Mouse (Mus musculus) layer of hippocampus, postnatal 14 days (tissue): ENCODE results near the gene Clptm1l. TPM values are rescaled to one million over a fixed set of nuclear protein-coding genes. Genes with fewer than 3 reads are reported as not detected.

ENCODE experiments used
- DNase-seq, 2 experiments: peaks; one replicate each; pipeline ENCODE4 v3.0.0; 2021 to 2022; ENCODE audit warnings: low spot score in 2 of 2, mixed read lengths in 1 of 2
- long read RNA-seq, 2 experiments: library from polyadenylated mRNA; stranded (forward); transcript quantifications; one replicate each; pipeline ENCODE4 v2.0.0; 2021
- total RNA-seq, 2 experiments: library from RNA; stranded (reverse); gene quantifications; 2 replicates each; pipeline ENCODE4 v1.2.3; 2021

The Clptm1l gene
- total RNA-seq: 100 to 1,000 TPM; 121 to 125 TPM
- long read RNA-seq, experiment 1, transcript Clptm1l-201 (17 exons, 2,340 nt): major isoform, 93 of 99 reads
- long read RNA-seq, experiment 1, partial matches to known transcripts: 5 of 99 reads
- long read RNA-seq, experiment 1, other reads (novel, unspliced or antisense): 1 of 99 reads
- long read RNA-seq, experiment 2, transcript Clptm1l-201 (17 exons, 2,340 nt): major isoform, 96 of 124 reads
- long read RNA-seq, experiment 2, partial matches to known transcripts: 17 of 124 reads
- long read RNA-seq, experiment 2, other reads (novel, unspliced or antisense): 11 of 124 reads

- peak; percentile 95 to 98 for DNase-seq
Observed at GRCm38 (mm10) chr13:73603522-73604155, at the start of gene Clptm1l. Gene Clptm1l, plus strand, starts transcription at chr13:73604006.

DNA sequence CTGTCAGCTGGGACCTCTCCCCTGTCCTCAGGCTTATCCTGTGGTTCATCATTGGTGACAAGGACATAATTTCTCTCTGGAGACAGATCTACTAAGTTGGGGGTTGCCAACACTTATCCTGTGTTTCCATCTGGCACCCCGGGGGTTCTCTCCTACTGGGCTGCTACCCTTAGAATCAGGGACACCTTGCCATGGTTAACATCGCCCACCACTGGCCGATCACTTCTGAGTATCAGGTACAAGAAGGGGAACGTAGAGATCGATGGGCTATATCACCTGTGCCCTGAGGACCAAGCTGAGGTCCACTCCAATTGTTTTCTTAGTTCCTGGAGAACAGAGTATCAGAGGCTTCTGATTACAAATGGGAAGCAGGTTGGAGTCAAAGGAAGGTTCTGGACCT lies 39.6 kb upstream of the Clptm1l start:
- DNase-seq: no peak

- DNase-seq: no peak
Observed at GRCm38 (mm10) chr13:73575051-73575450, 28.8 kb upstream of the Clptm1l start.

DNA sequence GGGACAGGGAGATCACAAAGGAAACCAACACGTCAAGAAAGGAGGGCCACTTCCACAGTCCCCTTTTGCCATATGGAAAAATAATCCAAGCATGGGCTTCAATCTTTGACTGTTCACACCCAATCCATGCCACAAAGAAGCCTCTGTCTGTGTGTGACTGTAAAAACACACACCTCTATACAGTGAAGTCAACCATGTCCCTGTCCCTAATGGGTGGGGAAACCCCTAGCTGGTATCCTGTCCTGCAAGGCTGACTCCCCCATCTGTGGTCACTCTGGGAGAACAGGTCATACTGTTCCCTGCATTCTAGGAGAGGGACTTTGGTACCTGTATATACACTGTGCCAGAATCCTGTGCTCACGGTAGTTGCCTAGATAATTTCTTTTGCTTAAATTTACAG lies 26.5 kb upstream of the Clptm1l start:
- no peak for DNase-seq

DNA sequence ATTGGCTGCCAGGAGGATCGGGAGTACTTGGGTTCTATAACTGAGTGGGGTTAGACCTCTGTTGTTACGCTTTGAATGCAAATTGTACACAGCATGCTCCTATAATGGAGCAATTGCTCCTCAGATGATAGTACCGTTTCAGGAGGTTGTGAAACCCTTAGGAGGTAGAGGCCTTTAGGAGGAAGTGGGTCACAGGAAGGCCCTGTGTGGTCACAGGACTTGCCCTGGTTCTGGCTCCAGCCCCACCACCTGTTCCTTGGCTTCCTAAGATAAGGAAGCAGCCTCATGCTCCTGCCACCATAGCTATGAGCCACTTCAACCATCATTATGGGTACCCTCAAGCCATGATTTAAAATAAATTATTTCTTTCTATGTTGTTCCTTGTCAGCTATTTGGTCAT lies 12.3 kb upstream of the Clptm1l start:
- no peak for DNase-seq

- DNase-seq: no peak
Observed at GRCm38 (mm10) chr13:73592546-73592945, 11.3 kb upstream of the Clptm1l start.

DNA sequence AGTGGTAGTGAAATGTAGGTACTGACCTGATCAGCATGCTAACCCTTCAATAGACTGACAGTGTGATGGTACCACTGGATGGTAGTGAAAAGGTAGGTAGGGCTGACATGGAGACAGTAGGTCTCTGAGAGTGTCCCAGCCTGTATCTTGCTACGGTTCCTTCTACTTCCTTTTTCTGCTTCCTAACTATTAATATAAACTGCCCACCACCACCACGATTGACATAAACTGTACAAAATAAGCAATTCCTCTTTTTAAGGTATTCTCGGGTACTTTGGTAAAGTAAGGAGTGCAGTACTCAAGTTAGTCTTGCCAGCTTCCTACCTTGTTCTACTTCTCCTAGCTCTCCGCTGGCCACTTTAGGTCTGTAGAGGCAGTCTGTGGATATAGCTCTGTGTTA lies 7.5 kb upstream of the Clptm1l start:
- no peak for DNase-seq

- DNase-seq: no peak
Observed at GRCm38 (mm10) chr13:73600217-73600616, 3.6 kb upstream of the Clptm1l start.

- no peak for DNase-seq
Observed at GRCm38 (mm10) chr13:73603046-73603445, 760 bp upstream of the Clptm1l start.

DNA sequence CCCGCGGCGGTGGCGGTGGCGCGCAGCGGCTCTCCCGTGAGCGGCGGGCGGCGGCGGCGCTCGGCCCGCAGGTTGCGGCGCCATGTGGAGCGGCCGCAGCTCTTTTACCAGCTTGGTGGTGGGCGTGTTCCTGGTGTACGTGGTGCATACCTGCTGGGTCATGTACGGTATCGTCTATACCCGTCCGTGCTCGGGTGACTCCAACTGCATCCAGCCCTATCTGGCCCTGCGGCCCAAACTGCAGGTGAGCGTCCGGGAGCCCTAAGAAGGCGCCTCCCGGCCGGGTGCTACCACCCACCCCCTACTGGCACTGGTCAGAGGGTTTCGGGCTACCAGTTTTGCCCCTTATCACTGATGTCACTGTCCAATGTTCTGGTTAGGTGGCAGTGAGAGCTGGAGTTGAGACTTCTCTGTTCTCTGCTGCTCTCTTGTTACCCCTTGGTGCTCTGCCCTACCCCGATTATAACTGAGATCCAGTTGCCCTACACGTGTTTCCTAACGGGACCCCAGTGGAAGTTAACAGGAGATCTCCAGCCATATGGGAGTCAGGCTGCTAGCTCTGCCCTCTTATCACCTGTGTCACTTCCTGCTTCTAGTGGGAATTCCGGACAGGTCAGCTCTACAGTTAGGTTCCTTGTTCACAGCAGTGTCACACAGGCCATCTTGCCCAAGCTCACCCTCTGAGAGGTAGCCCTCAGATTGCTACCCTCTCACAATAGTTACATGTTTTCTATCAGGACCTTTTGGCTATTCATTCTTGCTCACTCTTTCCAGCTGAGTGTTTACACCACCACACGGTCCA lies 551 bp downstream of the Clptm1l start:
- no peak for DNase-seq

DNA sequence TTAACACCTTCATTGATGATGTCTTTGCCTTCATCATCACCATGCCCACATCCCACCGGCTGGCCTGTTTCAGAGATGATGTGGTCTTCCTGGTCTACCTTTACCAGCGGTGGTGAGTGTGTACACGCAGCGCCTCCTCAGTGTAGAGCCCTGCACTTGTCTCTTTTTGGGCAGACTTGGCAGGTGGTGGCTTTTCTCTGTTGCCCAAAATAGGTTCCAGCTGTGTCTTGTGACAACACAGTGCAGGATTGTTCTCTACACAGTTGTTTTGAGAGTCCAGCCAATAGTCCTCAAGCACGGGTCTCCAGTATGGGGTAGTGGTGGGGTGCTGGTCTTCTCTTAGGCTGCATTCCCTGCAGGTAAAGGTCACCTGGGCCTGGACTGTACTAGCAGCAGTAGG lies 14.6 kb downstream of the Clptm1l start:
- DNase-seq: no peak

DNA sequence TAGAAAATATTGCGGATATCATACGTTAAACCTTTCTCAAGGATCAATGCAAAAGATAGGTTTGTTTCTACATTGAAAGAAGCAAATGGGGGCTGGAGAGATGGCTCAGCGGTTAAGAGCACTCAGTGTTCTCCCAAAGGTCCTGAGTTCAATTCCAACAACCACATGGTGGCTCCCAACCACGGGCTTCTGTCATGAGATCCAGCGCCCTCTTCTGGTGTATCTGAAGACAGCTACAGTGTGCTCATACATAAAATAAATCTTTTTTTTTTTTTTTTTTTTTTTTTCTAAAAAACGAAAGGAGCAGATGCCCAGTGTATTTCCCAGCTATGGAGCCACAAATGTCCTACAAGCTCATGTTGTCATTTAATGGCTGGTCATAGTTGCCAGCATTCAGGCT lies 16.8 kb downstream of the Clptm1l start:
- no peak for DNase-seq

- DNase-seq: no peak
Observed at GRCm38 (mm10) chr13:73626410-73626744, 22.6 kb downstream of the Clptm1l start.

DNA sequence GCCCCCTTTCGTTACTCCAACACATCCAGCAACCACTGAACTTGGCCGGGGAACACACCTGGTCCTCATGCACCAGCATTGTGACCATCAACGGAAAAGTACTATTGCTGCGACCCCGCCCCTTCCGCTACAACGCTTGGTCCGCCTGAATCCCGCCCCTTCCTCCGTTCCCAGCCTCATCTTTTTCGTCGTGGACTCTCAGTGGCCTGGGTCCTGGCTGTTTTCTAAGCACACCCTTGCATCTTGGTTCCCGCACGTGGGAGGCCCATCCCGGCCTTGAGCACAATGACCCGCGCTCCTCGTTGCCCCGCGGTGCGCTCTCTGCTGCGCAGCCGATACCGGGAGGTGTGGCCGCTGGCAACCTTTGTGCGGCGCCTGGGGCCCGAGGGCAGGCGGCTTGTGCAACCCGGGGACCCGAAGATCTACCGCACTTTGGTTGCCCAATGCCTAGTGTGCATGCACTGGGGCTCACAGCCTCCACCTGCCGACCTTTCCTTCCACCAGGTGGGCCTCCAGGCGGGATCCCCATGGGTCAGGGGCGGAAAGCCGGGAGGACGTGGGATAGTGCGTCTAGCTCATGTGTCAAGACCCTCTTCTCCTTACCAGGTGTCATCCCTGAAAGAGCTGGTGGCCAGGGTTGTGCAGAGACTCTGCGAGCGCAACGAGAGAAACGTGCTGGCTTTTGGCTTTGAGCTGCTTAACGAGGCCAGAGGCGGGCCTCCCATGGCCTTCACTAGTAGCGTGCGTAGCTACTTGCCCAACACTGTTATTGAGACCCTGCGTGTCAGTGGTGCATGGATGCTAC lies 23.1 kb downstream of the Clptm1l start, which contains the start of gene Tert:
Gene Tert (plus strand): TSS at position 167 of the 805 bp plus-strand sequence.
- peak; percentile 32 to 40 for DNase-seq

DNA sequence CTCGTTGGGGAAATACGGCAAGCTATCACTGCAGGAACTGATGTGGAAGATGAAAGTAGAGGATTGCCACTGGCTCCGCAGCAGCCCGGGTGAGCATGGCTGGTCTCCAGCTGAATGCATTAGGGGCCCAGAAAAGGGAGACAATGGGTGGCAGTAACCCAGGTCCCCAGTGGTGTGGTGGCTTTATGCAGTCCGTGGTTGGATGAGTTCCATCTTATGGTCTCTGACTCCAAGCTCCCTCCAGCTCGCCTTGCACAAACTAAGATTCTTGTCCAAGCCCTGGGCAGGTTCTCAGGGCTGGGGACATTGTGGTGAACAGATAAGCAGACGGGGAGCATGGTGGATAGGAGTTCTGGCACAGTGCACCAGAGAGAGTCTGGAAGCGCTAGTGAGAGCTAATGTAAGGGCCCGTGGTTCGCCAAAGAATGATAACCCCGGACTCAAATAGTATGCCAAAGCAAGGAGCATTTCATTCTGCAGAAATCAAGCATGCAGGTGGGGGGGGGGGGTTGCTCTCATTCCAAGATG lies 24.8 kb downstream of the Clptm1l start:
- DNase-seq: no peak

GRCm38 (mm10) chr13:73631837-73632236 lies 28.0 kb downstream of the Clptm1l start:
- no peak for DNase-seq

DNA sequence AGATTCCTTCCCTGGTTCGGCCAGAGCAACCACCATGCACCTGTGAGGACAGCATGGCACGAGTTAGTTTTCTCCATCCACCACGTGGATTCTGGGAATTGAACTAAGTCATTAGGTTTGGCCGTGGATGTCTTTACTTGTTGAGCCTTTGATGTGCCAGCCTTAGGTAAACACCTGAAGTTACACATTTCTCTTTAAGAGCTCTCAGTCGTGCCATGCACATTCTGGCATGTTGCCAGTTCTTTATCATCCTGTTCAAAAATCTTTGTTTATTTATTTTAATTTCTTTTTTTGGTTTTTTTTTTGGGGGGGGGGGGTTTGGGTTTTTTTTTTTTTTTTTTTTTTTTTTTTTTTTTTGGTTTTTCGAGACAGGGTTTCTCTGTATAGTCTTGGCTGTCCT lies 34.0 kb downstream of the Clptm1l start:
- DNase-seq: no peak

- no peak for DNase-seq
Observed at GRCm38 (mm10) chr13:73641296-73641695, 37.5 kb downstream of the Clptm1l start.

- peak; percentile 32 to 52 for DNase-seq
Observed at GRCm38 (mm10) chr13:73646397-73647087, 42.7 kb downstream of the Clptm1l start.

DNA sequence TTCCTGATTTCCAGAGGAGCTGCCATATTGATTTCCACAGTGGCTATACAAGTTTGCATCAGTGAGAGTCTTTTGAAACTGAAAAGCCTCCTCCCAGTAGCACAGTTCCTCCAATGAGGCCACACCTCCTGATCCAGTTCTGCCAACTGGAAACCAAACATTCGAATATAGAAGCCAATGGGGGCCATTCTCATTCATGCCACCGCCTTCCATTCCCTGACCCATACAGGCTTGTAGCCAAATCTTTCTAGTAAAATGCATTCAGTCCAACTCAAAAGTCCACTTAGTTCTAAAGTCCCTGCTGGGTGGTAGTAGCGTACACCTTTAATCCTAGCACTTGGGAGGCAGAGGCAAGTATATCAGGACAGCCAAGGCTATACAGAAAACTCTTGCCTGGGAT lies 49.5 kb downstream of the Clptm1l start:
- no peak for DNase-seq
